Mouse (Mus musculus) forebrain, embryonic 10.5 days (tissue): Measurements from ENCODE around the gene Amdhd1. TPM values are rescaled to one million over a fixed set of nuclear protein-coding genes. Genes with fewer than 3 reads are reported as not detected.
A peak's percentile ranks its signal among the peaks of the same experiment; 100 is the strongest.

Experiments used
- DNase-seq: peaks from one replicate; pipeline ENCODE4 v3.0.0-alpha.2; 2017; ENCODE audit warnings: low spot score; ENCODE audit errors: extremely low spot score
- H3K27ac ChIP-seq: fragments of 300-500 bp; sonication (generic); 2 replicates; pipeline ENCODE4 v1.5.1; 2016; ENCODE audit warnings: mild to moderate bottlenecking
- H3K27me3 ChIP-seq: fragments of 300-500 bp; sonication (generic); 2 replicates; pipeline ENCODE4 v1.6.1; 2016; ENCODE audit warnings: mild to moderate bottlenecking; ENCODE audit not compliant: poor library complexity, severe bottlenecking
- H3K36me3 ChIP-seq: fragments of 300-500 bp; sonication (generic); replicated peaks from 2 replicates; pipeline ENCODE4 v1.6.1; 2016; ENCODE audit warnings: mild to moderate bottlenecking, moderate library complexity
- H3K4me1 ChIP-seq: fragments of 300-500 bp; sonication (generic); 2 replicates; pipeline ENCODE4 v1.6.1; 2016
- H3K4me3 ChIP-seq: fragments of 300-500 bp; sonication (generic); 2 replicates; pipeline ENCODE4 v1.5.1; 2016; ENCODE audit warnings: mild to moderate bottlenecking, moderate library complexity
- H3K9me3 ChIP-seq: fragments of 300-500 bp; sonication (generic); 2 replicates; pipeline ENCODE4 v1.6.1; 2016; ENCODE audit warnings: mild to moderate bottlenecking, moderate library complexity
- WGBS: fragments of 180-500 bp; shearing (Covaris S2); methylation state at CpG from one replicate; pipeline ENCODE4 v1.1.7; 2016; 5-methylcytosine and 5-hydroxymethylcytosine counted together
- polyA plus RNA-seq: library from polyadenylated mRNA; unstranded; fragments of >200 nt; fragmentation: Nextera tagmentation; extraction: Ambion mirVana; gene quantifications from 2 replicates; pipeline ENCODE4 v1.2.1, GENCODE M21; 2016

Amdhd1 gene
- 0.24 and 0.28 TPM in 2 replicates for polyA plus RNA-seq

- WGBS: 4% methylated on average over 35 of the region's 35 CpGs
- Histone ChIP-seq H3K27me3 (peaks cover 48% of the 10 kb centered on the region), H3K4me3 (peak within 1 kb of the TSS; percentile 54), H3K36me3 (no peaks in the 10 kb centered on the region), H3K4me1 (peaks cover 23% of the 10 kb centered on the region), H3K27ac (peak within 1 kb of the TSS; percentile 81), H3K9me3 (no peaks in the 10 kb centered on the region)
- peak; percentile 85 for DNase-seq
Measured at GRCm38 (mm10) chr10:93539775-93540430, at the start of gene Amdhd1. TSS of gene Amdhd1 (minus strand) at chr10:93540033.

- H3K4me1 ChIP-seq: peaks cover 19% of the 10 kb centered on the region
- H3K4me3 ChIP-seq: peak within 1 kb of the TSS; percentile 85
- DNase-seq: peak; percentile 94
- under 1% methylated on average over 63 of the region's 63 CpGs for WGBS
- H3K9me3 ChIP-seq: no peaks in the 10 kb centered on the region
- peaks cover 38% of the 10 kb centered on the region for H3K36me3 ChIP-seq
- peak within 1 kb of the TSS; percentile 98 for H3K27ac ChIP-seq
- no peaks in the 10 kb centered on the region for H3K27me3 ChIP-seq
Measured at GRCm38 (mm10) chr10:93589281-93589848, 49.5 kb upstream of the Amdhd1 start, which contains the start of gene Snrpf. TSS of gene Snrpf (minus strand) at chr10:93589706.

GRCm38 (mm10) chr10:93588796-93589195 is 49.0 kb upstream of the Amdhd1 start:
- Histone ChIP-seq H3K4me1 (peaks cover 18% of the 10 kb centered on the region), H3K27ac (peak overlapping the region; percentile 98), H3K36me3 (peaks cover 43% of the 10 kb centered on the region), H3K27me3 (no peaks in the 10 kb centered on the region), H3K4me3 (peak overlapping the region; percentile 85), H3K9me3 (no peaks in the 10 kb centered on the region)
- whole genome bisulfite sequencing: 2% methylated on average over 11 of the region's 11 CpGs
- no peak for DNase-seq

- WGBS: 70% methylated on average over 13 of the region's 13 CpGs
Measured at GRCm38 (mm10) chr10:93577271-93577886, 37.5 kb upstream of the Amdhd1 start.

GRCm38 (mm10) chr10:93575960-93576359 is 36.1 kb upstream of the Amdhd1 start:
- 95% methylated on average over 8 of the region's 8 CpGs for WGBS
- no peak overlapping the region for H3K4me3 ChIP-seq
- no peak for DNase-seq
- peaks cover 18% of the 10 kb centered on the region for H3K36me3 ChIP-seq
- no peaks in the 10 kb centered on the region for H3K9me3 ChIP-seq
- H3K4me1 ChIP-seq: no peaks in the 10 kb centered on the region
- no peak overlapping the region for H3K27ac ChIP-seq
- H3K27me3 ChIP-seq: no peaks in the 10 kb centered on the region

More at GRCm38 (mm10) chr10:93577271-93577886, 37.5 kb upstream of the Amdhd1 start:
- Histone ChIP-seq H3K4me1 (no peaks in the 10 kb centered on the region), H3K9me3 (no peaks in the 10 kb centered on the region), H3K27ac (no peak overlapping the region), H3K36me3 (peaks cover 32% of the 10 kb centered on the region), H3K27me3 (no peaks in the 10 kb centered on the region), H3K4me3 (no peak overlapping the region)
- DNase-seq: peak; percentile 57

GRCm38 (mm10) chr10:93574966-93575365 is 35.1 kb upstream of the Amdhd1 start:
- H3K4me3 ChIP-seq: no peak overlapping the region
- H3K27me3 ChIP-seq: no peaks in the 10 kb centered on the region
- H3K4me1 ChIP-seq: no peaks in the 10 kb centered on the region
- WGBS: 66% methylated on average over 4 of the region's 4 CpGs
- DNase-seq: no peak
- H3K9me3 ChIP-seq: no peaks in the 10 kb centered on the region
- H3K27ac ChIP-seq: no peak overlapping the region
- peaks cover 10% of the 10 kb centered on the region; the same call in 1 of the 2 replicates for H3K36me3 ChIP-seq

- Histone ChIP-seq H3K36me3 (no peaks in the 10 kb centered on the region), H3K9me3 (no peaks in the 10 kb centered on the region), H3K4me1 (no peaks in the 10 kb centered on the region), H3K27ac (no peak overlapping the region), H3K4me3 (no peak overlapping the region), H3K27me3 (no peaks in the 10 kb centered on the region)
- no peak for DNase-seq
- 54% methylated on average over 2 of the region's 2 CpGs for WGBS
Measured at GRCm38 (mm10) chr10:93572209-93572608, 32.4 kb upstream of the Amdhd1 start.

GRCm38 (mm10) chr10:93568671-93569070 is 28.8 kb upstream of the Amdhd1 start:
- Histone ChIP-seq H3K27ac (no peak overlapping the region), H3K27me3 (no peaks in the 10 kb centered on the region), H3K4me1 (no peaks in the 10 kb centered on the region), H3K9me3 (no peaks in the 10 kb centered on the region), H3K4me3 (no peak overlapping the region), H3K36me3 (no peaks in the 10 kb centered on the region)
- WGBS: 88% methylated on average over 6 of the region's 6 CpGs
- DNase-seq: no peak

GRCm38 (mm10) chr10:93567841-93568566 is 28.2 kb upstream of the Amdhd1 start:
- Histone ChIP-seq H3K27me3 (no peaks in the 10 kb centered on the region), H3K4me3 (no peak overlapping the region), H3K27ac (no peak overlapping the region), H3K9me3 (no peaks in the 10 kb centered on the region), H3K36me3 (no peaks in the 10 kb centered on the region), H3K4me1 (no peaks in the 10 kb centered on the region)
- 91% methylated on average over 11 of the region's 11 CpGs for WGBS
- no peak for DNase-seq

GRCm38 (mm10) chr10:93567066-93567465 is 27.2 kb upstream of the Amdhd1 start:
- Histone ChIP-seq H3K36me3 (no peaks in the 10 kb centered on the region), H3K27ac (no peak overlapping the region), H3K9me3 (no peaks in the 10 kb centered on the region), H3K4me3 (no peak overlapping the region), H3K4me1 (no peaks in the 10 kb centered on the region), H3K27me3 (no peaks in the 10 kb centered on the region)
- WGBS: 92% methylated on average over 10 of the region's 10 CpGs
- no peak for DNase-seq

GRCm38 (mm10) chr10:93564518-93565090 is 24.8 kb upstream of the Amdhd1 start:
- Histone ChIP-seq H3K9me3 (no peaks in the 10 kb centered on the region), H3K4me1 (peaks cover 3% of the 10 kb centered on the region; the same call in 1 of the 2 replicates), H3K27me3 (no peaks in the 10 kb centered on the region), H3K36me3 (no peaks in the 10 kb centered on the region), H3K4me3 (no peak overlapping the region), H3K27ac (no peak overlapping the region)
- WGBS: 92% methylated on average over 14 of the region's 14 CpGs
- no peak for DNase-seq

- no peak for DNase-seq
- H3K4me3 ChIP-seq: no peak overlapping the region
- WGBS: 54% methylated on average over 9 of the region's 9 CpGs
- H3K27me3 ChIP-seq: no peaks in the 10 kb centered on the region
- H3K9me3 ChIP-seq: no peaks in the 10 kb centered on the region
- no peaks in the 10 kb centered on the region for H3K36me3 ChIP-seq
- H3K4me1 ChIP-seq: peaks cover 5% of the 10 kb centered on the region; the same call in 1 of the 2 replicates
- H3K27ac ChIP-seq: no peak overlapping the region
Measured at GRCm38 (mm10) chr10:93559786-93560185, 20.0 kb upstream of the Amdhd1 start.
